Mouse (Mus musculus) brain, embryonic 14.5 days (tissue): ENCODE results near the gene Birc6.

Experiments
- CTCF ChIP-seq: fragments of 200-500 bp; IDR thresholded peaks from 2 replicates; pipeline ENCODE4 v1.5.1; 2012; ENCODE audit warnings: inconsistent platforms, mild to moderate bottlenecking, moderate library complexity, borderline replicate concordance; ENCODE audit not compliant: insufficient read depth, insufficient read length; ENCODE audit errors: extremely low read depth
- POLR2A ChIP-seq: fragments of 200-500 bp; IDR thresholded peaks from 2 replicates; pipeline ENCODE4 v1.6.1; 2012; ENCODE audit warnings: mild to moderate bottlenecking, inconsistent platforms, borderline replicate concordance; ENCODE audit not compliant: poor library complexity, insufficient read depth, insufficient read length, severe bottlenecking; ENCODE audit errors: extremely low read depth

GRCm38 (mm10) chr17:74716643-74717042 is 188.5 kb downstream of the Birc6 start:
- no peak for TF ChIP-seq CTCF
- no peak for TF ChIP-seq POLR2A
